Mouse (Mus musculus) cortical plate, adult 2 months (tissue): ENCODE measurements around the gene Gm28845.

Source experiments
- CTCF ChIP-seq: fragments of 200-500 bp; IDR thresholded peaks from 2 replicates; pipeline ENCODE4 v1.5.1; 2011; ENCODE audit warnings: mild to moderate bottlenecking, control low read depth, low read length; ENCODE audit not compliant: insufficient read depth; ENCODE audit errors: extremely low read depth
- POLR2A ChIP-seq: fragments of 200-500 bp; IDR thresholded peaks from 2 replicates; pipeline ENCODE4 v1.6.1; 2011; ENCODE audit warnings: mild to moderate bottlenecking, low read length, control low read depth; ENCODE audit not compliant: insufficient read depth; ENCODE audit errors: extremely low read depth

- no peak for TF ChIP-seq CTCF
- TF ChIP-seq POLR2A, result no peak
Measured at GRCm38 (mm10) chr1:65132833-65133232, 13.5 kb upstream of the Gm28845 start.
